In the genomic region with DNA sequence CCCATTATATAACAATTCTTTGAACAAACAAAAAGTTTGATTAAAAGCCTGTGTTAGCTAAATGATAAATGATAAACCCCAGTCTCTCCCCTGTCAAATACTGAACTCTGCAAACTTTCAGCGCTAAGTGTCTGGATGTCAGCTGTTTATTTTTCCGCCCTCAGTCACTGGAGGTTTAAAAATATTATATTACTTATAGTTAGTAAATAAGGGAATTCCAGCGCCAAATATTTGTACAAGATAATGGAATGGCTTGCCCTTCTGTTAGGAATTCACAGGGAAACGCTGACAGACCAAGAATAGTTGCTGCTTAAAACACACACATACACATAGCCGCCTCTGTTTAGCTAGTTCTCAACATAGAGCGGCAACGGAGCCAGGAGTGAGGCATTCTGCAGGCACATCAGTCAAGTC, we compare ENCODE assay signal across 16 mouse cellular contexts. TPM values are rescaled to one million over a fixed set of nuclear protein-coding genes. Genes with fewer than 3 reads are reported as not detected.
DNase-seq lines count a peak whose midpoint lies in the region; ATAC-seq and TF ChIP-seq lines count a peak whose summit lies in the region.
"Had no signal": no experiment of that assay in that cellular context is flagged by ENCODE, and none has a peak within 500 bp of the region (broad histone marks: within the 10 kb centered on the region; RNA-seq: fewer than 3 reads in every experiment).

No protein-coding gene starts in this region.

- TF ChIP-seq EP300 in lung, postnatal 0 days (IDR thresholded peaks at IDR 0.05): no peak
- TF ChIP-seq EP300 in stomach, postnatal 0 days (optimal IDR thresholded peaks at IDR 0.05): no peak

- no peak for TF ChIP-seq CTCF in lung, postnatal 0 days (IDR thresholded peaks at IDR 0.05)
- TF ChIP-seq CTCF in stomach, postnatal 0 days (IDR thresholded peaks at IDR 0.05; ENCODE audit: low read depth): no peak

- intact Hi-C loops in left cerebral cortex, postnatal 36 days (cut with DNase I): no loop called here

- no peak for DNase-seq in heart, postnatal 4 days
- DNase-seq in kidney, postnatal 14 days: no peak
- DNase-seq in lung, postnatal 0 days (ENCODE audit: low spot score): peak; percentile 26
- no peak for DNase-seq in lung, postnatal 36 days
- no peak for DNase-seq in stomach, postnatal 0 days (ENCODE audit: low spot score)
- no peak for DNase-seq in left cerebral cortex, postnatal 36 days (ENCODE audit: low spot score in 2 of 2)
- DNase-seq: cerebellum, adult 9-11 months; right cerebral cortex, adult 18-20 months; spleen, adult 18-20 months had no signal

- peak overlapping the region; percentile 55 for H3K4me2 ChIP-seq in heart, embryonic 11.5 days
- H3K4me2 ChIP-seq in kidney, embryonic 16.5 days (replicated peaks; ENCODE audit: low read depth, low read length): peak overlapping the region; percentile 41
- H3K4me2 ChIP-seq in lung, postnatal 0 days (replicated peaks; ENCODE audit: low read depth, low read length): peak overlapping the region; percentile 39
- peak overlapping the region; percentile 47 for H3K4me2 ChIP-seq in stomach, postnatal 0 days (replicated peaks; ENCODE audit: low read depth)
- H3K4me2 ChIP-seq: forebrain, embryonic 15.5 days; midbrain, embryonic 12.5 days had no signal

- no peaks in the 10 kb centered on the region for H3K36me3 ChIP-seq in heart, embryonic 11.5 days (ENCODE audit: control insufficient read depth, insufficient read depth, low read length)
- no peaks in the 10 kb centered on the region for H3K36me3 ChIP-seq in kidney, embryonic 16.5 days (ENCODE audit: insufficient read depth, low read length)
- no peaks in the 10 kb centered on the region for H3K36me3 ChIP-seq in lung, postnatal 0 days (ENCODE audit: insufficient read depth, low read length)
- no peaks in the 10 kb centered on the region for H3K36me3 ChIP-seq in stomach, postnatal 0 days (ENCODE audit: control insufficient read depth, insufficient read depth, low read length)
- H3K36me3 ChIP-seq: forebrain, embryonic 15.5 days; midbrain, embryonic 12.5 days had no signal

- H3K27me3 ChIP-seq in heart, embryonic 11.5 days (ENCODE audit: control insufficient read depth, insufficient read depth, low read length): no peaks in the 10 kb centered on the region
- H3K27me3 ChIP-seq in kidney, embryonic 16.5 days (ENCODE audit: insufficient read depth, low read length): no peaks in the 10 kb centered on the region
- H3K27me3 ChIP-seq in lung, postnatal 0 days (replicated peaks; ENCODE audit: insufficient read depth, low read length): no peaks in the 10 kb centered on the region
- H3K27me3 ChIP-seq in stomach, postnatal 0 days (ENCODE audit: control insufficient read depth, insufficient read depth, low read length): no peaks in the 10 kb centered on the region
- H3K27me3 ChIP-seq: forebrain, embryonic 15.5 days; midbrain, embryonic 12.5 days had no signal

- no peak overlapping the region for H3K9ac ChIP-seq in heart, embryonic 11.5 days (ENCODE audit: low read depth, low read length)
- no peak overlapping the region; the same call in 1 of the 2 replicates for H3K9ac ChIP-seq in kidney, embryonic 16.5 days (replicated peaks; ENCODE audit: low read length)
- no peak overlapping the region for H3K9ac ChIP-seq in lung, postnatal 0 days (replicated peaks; ENCODE audit: low read depth)
- H3K9ac ChIP-seq in stomach, postnatal 0 days (ENCODE audit: low read length): no peak overlapping the region
- H3K9ac ChIP-seq: forebrain, embryonic 15.5 days; midbrain, embryonic 12.5 days had no signal

- H3K4me3 ChIP-seq in heart, embryonic 11.5 days (ENCODE audit: low read depth, low read length): no peak overlapping the region
- H3K4me3 ChIP-seq in kidney, embryonic 16.5 days (ENCODE audit: low read length): peak overlapping the region; percentile 17; the same call in 1 of the 2 replicates
- H3K4me3 ChIP-seq in lung, postnatal 0 days (ENCODE audit: low read depth, low read length): no peak overlapping the region
- H3K4me3 ChIP-seq in stomach, postnatal 0 days (ENCODE audit: low read depth, low read length): peak overlapping the region; percentile 8
- H3K4me3 ChIP-seq: forebrain, embryonic 15.5 days; layer of hippocampus, adult 2 months; midbrain, embryonic 12.5 days; myocyte had no signal

- ATAC-seq in heart, embryonic 11.5 days (replicated peaks; ENCODE audit: insufficient number of reproducible peaks, low FRiP score, low TSS enrichment): no peak
- peak; percentile 68 for ATAC-seq in kidney, embryonic 16.5 days (ENCODE audit: low FRiP score, low TSS enrichment)
- peak; percentile 55; the same call in 1 of the 2 replicates for ATAC-seq in lung, postnatal 0 days
- peak; percentile 70 for ATAC-seq in stomach, postnatal 0 days (ENCODE audit: low FRiP score, low TSS enrichment)
- ATAC-seq: forebrain, embryonic 15.5 days; hindbrain, postnatal 0 days had no signal

- H3K9me3 ChIP-seq in heart, embryonic 11.5 days (replicated peaks; ENCODE audit: control insufficient read depth, low read length): no peaks in the 10 kb centered on the region
- no peaks in the 10 kb centered on the region for H3K9me3 ChIP-seq in kidney, embryonic 16.5 days (ENCODE audit: low read length)
- no peaks in the 10 kb centered on the region for H3K9me3 ChIP-seq in lung, postnatal 0 days (ENCODE audit: low read length)
- no peaks in the 10 kb centered on the region for H3K9me3 ChIP-seq in stomach, postnatal 0 days (ENCODE audit: control insufficient read depth, low read length)
- H3K9me3 ChIP-seq: forebrain, embryonic 15.5 days; midbrain, embryonic 12.5 days had no signal

- peaks cover 16% of the 10 kb centered on the region for H3K4me1 ChIP-seq in heart, embryonic 11.5 days (ENCODE audit: control insufficient read depth, insufficient read depth, low read length)
- peaks cover 12% of the 10 kb centered on the region for H3K4me1 ChIP-seq in kidney, embryonic 16.5 days (ENCODE audit: insufficient read depth, low read length)
- peaks cover 9% of the 10 kb centered on the region; the same call in 1 of the 2 replicates for H3K4me1 ChIP-seq in lung, postnatal 0 days (ENCODE audit: insufficient read depth, low read depth, low read length)
- H3K4me1 ChIP-seq in stomach, postnatal 0 days (replicated peaks; ENCODE audit: control insufficient read depth, insufficient read depth): no peaks in the 10 kb centered on the region
- H3K4me1 ChIP-seq: forebrain, embryonic 15.5 days; midbrain, embryonic 12.5 days had no signal

- H3K27ac ChIP-seq in heart, embryonic 11.5 days (ENCODE audit: low read depth, low read length): peak overlapping the region; percentile 74
- peak overlapping the region; percentile 89 for H3K27ac ChIP-seq in kidney, embryonic 16.5 days (ENCODE audit: low read length)
- H3K27ac ChIP-seq in lung, postnatal 0 days (ENCODE audit: low read length): 0 out of 2 replicates have a peak overlapping the region, but pooled peaks have one; percentile 11
- H3K27ac ChIP-seq in stomach, postnatal 0 days (replicated peaks): 0 out of 2 replicates have a peak overlapping the region, but pooled peaks have one; percentile 14
- H3K27ac ChIP-seq: forebrain, embryonic 15.5 days; hindbrain, postnatal 0 days; layer of hippocampus, adult 2 months; midbrain, embryonic 12.5 days had no signal

- WGBS in heart, embryonic 11.5 days (ENCODE audit: insufficient replicate concordance): 33% methylated on average over 7 of the region's 7 CpGs
- 42% methylated on average over 7 of the region's 7 CpGs for WGBS in kidney, embryonic 16.5 days
- WGBS in lung, postnatal 0 days: 20% methylated on average over 7 of the region's 7 CpGs
- 12% methylated on average over 7 of the region's 7 CpGs for WGBS in stomach, postnatal 0 days

RNA-seq across cellular contexts. Expression of gene Tspan12, which starts 29.6 kb away (rescaled TPM):
- polyA plus RNA-seq in heart, embryonic 11.5 days (2014; fragmentation: Nextera tagmentation; extraction: Ambion mirVana): 70.1 and 74.8 TPM in 2 replicates
- total RNA-seq in heart, postnatal 4 days (2021): 10 to 100 TPM; 87.2 to 94.4 TPM
- polyA plus RNA-seq in kidney, embryonic 16.5 days (2015; fragmentation: Nextera tagmentation; extraction: Ambion mirVana): 73.1 and 74.1 TPM in 2 replicates
- 84.2 and 85.5 TPM in 2 replicates for polyA plus RNA-seq in lung, postnatal 0 days (2015; fragmentation: Nextera tagmentation; extraction: Ambion mirVana)
- 25.0 TPM in 2 replicates for polyA plus RNA-seq in stomach, postnatal 0 days (2015; fragmentation: Nextera tagmentation; extraction: Ambion mirVana)
- 10 to 100 TPM; 22.0 to 24.2 TPM for total RNA-seq in left cerebral cortex, postnatal 36 days (2021)

Comparison
In these comparisons a context has a peak if more than half of its experiments do, and no peak if none do; other contexts are left out.
1. H3K27ac ChIP-seq: peak in every context shown above with its lines; median percentile 89 in kidney, embryonic 16.5 days; 74 in heart, embryonic 11.5 days; 14 in stomach, postnatal 0 days; 11 in lung, postnatal 0 days.
2. H3K4me3 ChIP-seq: peak in kidney, embryonic 16.5 days (single experiment) and stomach, postnatal 0 days (single experiment); none in heart, embryonic 11.5 days (single experiment) and lung, postnatal 0 days (single experiment).
3. Peak in every context shown above with its lines, with median percentiles within 50 percentile points of each other: H3K4me2 ChIP-seq.